ENCODE assay signal across 8 mouse cellular contexts in genomic region chr15:3995448-3996266, GRCm38 (mm10). TPM values are rescaled to one million over a fixed set of nuclear protein-coding genes. Genes with fewer than 3 reads are reported as not detected.
DNase-seq lines count a peak whose midpoint lies in the region; ATAC-seq lines count a peak whose summit lies in the region.

Gene AW549877 (minus strand): TSS chr15:3995744.

- peak within 1 kb of the TSS; percentile 72 for H3K4me3 ChIP-seq in forebrain, embryonic 11.5 days (ENCODE audit: low read depth, low read length)
- peak within 1 kb of the TSS; percentile 64 for H3K4me3 ChIP-seq in heart, embryonic 16.5 days (ENCODE audit: low read length)
- peak within 1 kb of the TSS; percentile 83 for H3K4me3 ChIP-seq in liver, embryonic 15.5 days (replicated peaks)
- H3K4me3 ChIP-seq in neural tube, embryonic 12.5 days: peak within 1 kb of the TSS; percentile 73

- H3K4me2 ChIP-seq in forebrain, embryonic 11.5 days (ENCODE audit: low read depth, low read length, severe bottlenecking): peak within 1 kb of the TSS; percentile 60
- H3K4me2 ChIP-seq in heart, embryonic 16.5 days (ENCODE audit: low read depth, low read length): peak within 1 kb of the TSS; percentile 88
- H3K4me2 ChIP-seq in liver, embryonic 15.5 days: peak within 1 kb of the TSS; percentile 86
- H3K4me2 ChIP-seq in neural tube, embryonic 12.5 days (replicated peaks): peak within 1 kb of the TSS; percentile 68

- H3K4me1 ChIP-seq in forebrain, embryonic 11.5 days (replicated peaks; ENCODE audit: control insufficient read depth, insufficient read depth, low read length): no peaks in the 10 kb centered on the region
- peaks cover 15% of the 10 kb centered on the region for H3K4me1 ChIP-seq in heart, embryonic 16.5 days (ENCODE audit: control insufficient read depth, insufficient read depth, low read length)
- peaks cover 13% of the 10 kb centered on the region for H3K4me1 ChIP-seq in liver, embryonic 15.5 days (replicated peaks)
- peaks cover 4% of the 10 kb centered on the region; the same call in 1 of the 2 replicates for H3K4me1 ChIP-seq in neural tube, embryonic 12.5 days

- no peaks in the 10 kb centered on the region for H3K9me3 ChIP-seq in forebrain, embryonic 11.5 days (ENCODE audit: control insufficient read depth, low read length)
- no peaks in the 10 kb centered on the region for H3K9me3 ChIP-seq in heart, embryonic 16.5 days (replicated peaks; ENCODE audit: control insufficient read depth, low read length)
- H3K9me3 ChIP-seq in liver, embryonic 15.5 days (replicated peaks): no peaks in the 10 kb centered on the region
- no peaks in the 10 kb centered on the region for H3K9me3 ChIP-seq in neural tube, embryonic 12.5 days

- H3K9ac ChIP-seq in forebrain, embryonic 11.5 days (ENCODE audit: low read length): peak within 1 kb of the TSS; percentile 77
- H3K9ac ChIP-seq in heart, embryonic 16.5 days (ENCODE audit: low read length): peak within 1 kb of the TSS; percentile 81
- peak within 1 kb of the TSS; percentile 81 for H3K9ac ChIP-seq in liver, embryonic 15.5 days
- peak within 1 kb of the TSS; percentile 78 for H3K9ac ChIP-seq in neural tube, embryonic 12.5 days

- H3K27me3 ChIP-seq in forebrain, embryonic 11.5 days (ENCODE audit: control insufficient read depth, insufficient read depth, low read length): no peaks in the 10 kb centered on the region
- H3K27me3 ChIP-seq in heart, embryonic 16.5 days (ENCODE audit: control insufficient read depth, insufficient read depth, low read length): no peaks in the 10 kb centered on the region
- H3K27me3 ChIP-seq in liver, embryonic 15.5 days: no peaks in the 10 kb centered on the region
- H3K27me3 ChIP-seq in neural tube, embryonic 12.5 days (replicated peaks): no peaks in the 10 kb centered on the region

- peak; percentile 96 to 99 for DNase-seq in CD8-positive naive resting alpha-beta T cell, adult 2 months (ENCODE audit: low read depth in 2 of 2, low spot score in 2 of 2)
- DNase-seq in c-Kit-positive CD71-negative TER-119-negative erythroid progenitor cells, embryonic 14.5 days (ENCODE audit: low read depth): peak; percentile 95
- peak; percentile 98 for DNase-seq in forebrain, embryonic 11.5 days (ENCODE audit: low spot score)
- peak; percentile 99 for DNase-seq in kidney, postnatal 36 days
- peak; percentile 99 for DNase-seq in telencephalon, adult 2 months (ENCODE audit: low read depth, low spot score)

- under 1% methylated on average over 61 of the region's 61 CpGs for WGBS in forebrain, embryonic 11.5 days
- under 1% methylated on average over 57 of the region's 61 CpGs for WGBS in heart, embryonic 16.5 days
- WGBS in liver, embryonic 15.5 days (ENCODE audit: insufficient replicate concordance): under 1% methylated on average over 61 of the region's 61 CpGs
- under 1% methylated on average over 56 of the region's 61 CpGs for WGBS in neural tube, embryonic 12.5 days

- peak; percentile 100 for ATAC-seq in forebrain, embryonic 11.5 days (replicated peaks; ENCODE audit: low FRiP score)
- ATAC-seq in heart, embryonic 16.5 days (replicated peaks; ENCODE audit: extremely low read depth, insufficient read depth, low FRiP score): peak; percentile 99
- peak; percentile 98 for ATAC-seq in liver, embryonic 15.5 days (ENCODE audit: insufficient read depth)
- ATAC-seq in neural tube, embryonic 12.5 days (ENCODE audit: low FRiP score, low read depth): peak; percentile 100

- no peaks in the 10 kb centered on the region; the same call in 1 of the 2 replicates for H3K36me3 ChIP-seq in forebrain, embryonic 11.5 days (ENCODE audit: control insufficient read depth, insufficient read depth, low read length)
- peaks cover 13% of the 10 kb centered on the region for H3K36me3 ChIP-seq in heart, embryonic 16.5 days (ENCODE audit: control insufficient read depth, insufficient read depth)
- H3K36me3 ChIP-seq in liver, embryonic 15.5 days (replicated peaks): peaks cover 15% of the 10 kb centered on the region
- H3K36me3 ChIP-seq in neural tube, embryonic 12.5 days: peaks cover 12% of the 10 kb centered on the region; the same call in 1 of the 2 replicates

- H3K27ac ChIP-seq in forebrain, embryonic 11.5 days (ENCODE audit: low read depth, low read length): peak within 1 kb of the TSS; percentile 80
- peak within 1 kb of the TSS; percentile 98 for H3K27ac ChIP-seq in heart, embryonic 16.5 days (ENCODE audit: low read length)
- H3K27ac ChIP-seq in liver, embryonic 15.5 days (replicated peaks): peak within 1 kb of the TSS; percentile 92
- peak within 1 kb of the TSS; percentile 57; the same call in 1 of the 2 replicates for H3K27ac ChIP-seq in neural tube, embryonic 12.5 days

RNA-seq across cellular contexts. Expression of gene AW549877, which starts in this region (rescaled TPM):
- polyA plus RNA-seq in forebrain, embryonic 11.5 days (2014; fragmentation: Nextera tagmentation; extraction: Ambion mirVana): 57.6 and 61.7 TPM in 2 replicates
- 22.7 and 23.2 TPM in 2 replicates for polyA plus RNA-seq in heart, embryonic 16.5 days (2015; fragmentation: Nextera tagmentation; extraction: Ambion mirVana)
- polyA plus RNA-seq in liver, embryonic 15.5 days (2015; fragmentation: Nextera tagmentation; extraction: Ambion mirVana): 6.6 and 6.7 TPM in 2 replicates
- 49.6 and 53.9 TPM in 2 replicates for polyA plus RNA-seq in neural tube, embryonic 12.5 days (2016; fragmentation: Nextera tagmentation; extraction: Ambion mirVana)

Comparison
In these comparisons a context has a peak if more than half of its experiments do, and no peak if none do; other contexts are left out.
1. Peak in every context shown above with its lines: DNase-seq, ATAC-seq, H3K4me3 ChIP-seq and H3K27ac ChIP-seq.